ENCODE assay signal across 8 mouse cellular contexts in the genomic region with DNA sequence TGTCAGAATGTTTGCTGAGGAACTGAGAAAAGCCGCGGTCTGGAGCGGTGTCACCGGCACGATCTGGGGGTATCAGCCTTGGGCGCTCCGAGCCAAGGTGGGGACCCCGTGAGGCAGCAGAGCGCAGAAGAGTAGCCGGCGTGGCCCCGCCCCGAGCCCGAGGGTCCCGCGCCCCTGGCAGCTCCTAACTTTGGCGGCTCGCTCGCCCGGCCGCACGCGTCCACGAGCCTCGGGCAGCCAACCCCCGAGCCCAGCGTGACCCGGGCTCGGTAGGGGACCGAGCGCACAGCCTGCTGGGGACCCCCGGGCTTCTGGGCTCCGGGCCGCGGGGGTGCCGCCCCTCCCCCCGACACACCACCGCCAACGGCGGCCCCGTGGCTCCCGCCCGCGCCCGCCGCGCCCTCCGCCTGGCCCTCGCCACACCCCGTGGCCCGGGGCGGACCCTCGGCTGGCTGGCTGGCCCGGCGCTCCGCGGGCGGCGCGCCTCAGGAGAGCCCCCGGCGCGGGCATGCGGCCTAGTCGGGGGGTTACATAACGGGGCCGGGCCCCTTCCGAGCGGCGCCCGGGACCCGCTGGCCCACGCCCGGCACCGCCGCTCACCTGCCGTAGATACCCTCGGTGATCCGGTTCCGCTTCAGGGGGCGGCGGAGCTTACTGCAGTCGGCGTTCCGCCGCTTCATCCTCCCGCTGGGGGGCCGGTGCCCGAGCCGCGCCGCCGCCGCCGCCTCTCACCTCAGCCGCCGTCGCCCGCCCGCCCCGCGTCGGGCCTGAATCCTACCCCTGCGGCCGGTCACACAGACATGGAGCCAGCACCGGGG. TPM values are rescaled to one million over a fixed set of nuclear protein-coding genes. Genes with fewer than 3 reads are reported as not detected.
DNase-seq lines count a peak whose midpoint lies in the region; ATAC-seq and TF ChIP-seq lines count a peak whose summit lies in the region.

No protein-coding gene starts in this region.

- TF ChIP-seq EP300 in MEL (IDR thresholded peaks at IDR 0.05; ENCODE audit: low read depth in 1 of 2, low read length in 2 of 2) = no peak
- TF ChIP-seq EP300 in stomach, postnatal 0 days (optimal IDR thresholded peaks at IDR 0.05) = no peak

- H3K4me3 ChIP-seq in gastrocnemius, adult 2 months = peak overlapping the region; percentile 99
- H3K4me3 ChIP-seq in MEL (ENCODE audit: control insufficient read depth in 1 of 2, insufficient read depth in 1 of 2, low read depth in 2 of 2, low read length in 2 of 2) (peak overlapping the region; percentile 81 to 86), myocyte (peak overlapping the region; percentile 37)
- H3K4me3 ChIP-seq in embryonic facial prominence, embryonic 14.5 days (ENCODE audit: low read depth, low read length) = peak overlapping the region; percentile 95
- peak overlapping the region; percentile 98 for H3K4me3 ChIP-seq in hindbrain, embryonic 11.5 days (ENCODE audit: low read depth, low read length)
- peak overlapping the region; percentile 91 for H3K4me3 ChIP-seq in liver, embryonic 11.5 days (ENCODE audit: low read depth, low read length)
- H3K4me3 ChIP-seq in stomach, postnatal 0 days (ENCODE audit: low read depth, low read length) = peak overlapping the region; percentile 96

- peak overlapping the region; percentile 78 for H3ac ChIP-seq in myocyte (ENCODE audit: control insufficient read depth, insufficient read length)

- H3K27ac ChIP-seq in gastrocnemius, adult 2 months = peak overlapping the region; percentile 100
- peak overlapping the region; percentile 68 for H3K27ac ChIP-seq in MEL (ENCODE audit: control insufficient read depth, low read depth, low read length)
- H3K27ac ChIP-seq in embryonic facial prominence, embryonic 14.5 days (replicated peaks; ENCODE audit: low read depth, low read length) = peak overlapping the region; percentile 87
- H3K27ac ChIP-seq in hindbrain, embryonic 11.5 days (ENCODE audit: low read depth, low read length) = peak overlapping the region; percentile 90
- peak overlapping the region; percentile 95 for H3K27ac ChIP-seq in liver, embryonic 11.5 days (ENCODE audit: low read depth, low read length)
- H3K27ac ChIP-seq in stomach, postnatal 0 days (replicated peaks) = peak overlapping the region; percentile 98

- peak overlapping the region; percentile 97 for H3K9ac ChIP-seq in MEL (ENCODE audit: control insufficient read depth, low read depth, low read length, poor library complexity, severe bottlenecking)
- peak overlapping the region; percentile 96 for H3K9ac ChIP-seq in embryonic facial prominence, embryonic 14.5 days (ENCODE audit: low read depth, low read length)
- peak overlapping the region; percentile 98 for H3K9ac ChIP-seq in hindbrain, embryonic 11.5 days (ENCODE audit: low read depth, low read length)
- H3K9ac ChIP-seq in liver, embryonic 11.5 days (ENCODE audit: low read depth, low read length) = peak overlapping the region; percentile 98
- peak overlapping the region; percentile 91 for H3K9ac ChIP-seq in stomach, postnatal 0 days (ENCODE audit: low read length)

- peak overlapping the region; percentile 86 for H3K4me2 ChIP-seq in embryonic facial prominence, embryonic 14.5 days (ENCODE audit: low read depth, low read length)
- H3K4me2 ChIP-seq in hindbrain, embryonic 11.5 days (replicated peaks; ENCODE audit: low read depth, low read length) = peak overlapping the region; percentile 72
- peak overlapping the region; percentile 91 for H3K4me2 ChIP-seq in liver, embryonic 11.5 days
- H3K4me2 ChIP-seq in myocyte (ENCODE audit: low read depth) = peak overlapping the region; percentile 81
- peak overlapping the region; percentile 95 for H3K4me2 ChIP-seq in stomach, postnatal 0 days (replicated peaks; ENCODE audit: low read depth)

- H3K9me3 ChIP-seq in MEL (replicated peaks; ENCODE audit: insufficient read depth, low read length) = no peaks in the 10 kb centered on the region
- H3K9me3 ChIP-seq in embryonic facial prominence, embryonic 14.5 days (ENCODE audit: control insufficient read depth, low read length) = no peaks in the 10 kb centered on the region
- H3K9me3 ChIP-seq in hindbrain, embryonic 11.5 days (ENCODE audit: control insufficient read depth, low read length) = no peaks in the 10 kb centered on the region
- H3K9me3 ChIP-seq in liver, embryonic 11.5 days (ENCODE audit: control insufficient read depth, low read length) = no peaks in the 10 kb centered on the region
- H3K9me3 ChIP-seq in stomach, postnatal 0 days (ENCODE audit: control insufficient read depth, low read length) = no peaks in the 10 kb centered on the region

- peak; percentile 80 for DNase-seq in gastrocnemius, adult 2 months
- DNase-seq in gastrocnemius, adult 18-20 months (ENCODE audit: low spot score) = no peak
- DNase-seq in MEL (ENCODE audit: low read depth, low spot score) = peak; percentile 50
- DNase-seq in embryonic facial prominence, embryonic 14.5 days (ENCODE audit: low spot score) = no peak
- peak; percentile 64 for DNase-seq in hindbrain, embryonic 11.5 days (ENCODE audit: low spot score)
- DNase-seq in liver, embryonic 11.5 days (ENCODE audit: low spot score) = peak; percentile 55
- DNase-seq in stomach, postnatal 0 days (ENCODE audit: low spot score) = peak; percentile 66

- H3K36me3 ChIP-seq in MEL (ENCODE audit: control insufficient read depth in 1 of 2, insufficient read depth in 2 of 2, low read length in 2 of 2) = peaks cover 0 to 19% of the 10 kb centered on the region in 2 experiments; a peak in 2 of 4 replicates
- no peaks in the 10 kb centered on the region for H3K36me3 ChIP-seq in embryonic facial prominence, embryonic 14.5 days (ENCODE audit: control insufficient read depth, insufficient read depth, low read length)
- H3K36me3 ChIP-seq in hindbrain, embryonic 11.5 days (ENCODE audit: control insufficient read depth, insufficient read depth, low read length) = no peaks in the 10 kb centered on the region
- H3K36me3 ChIP-seq in liver, embryonic 11.5 days (ENCODE audit: control insufficient read depth, insufficient read depth, low read length) = no peaks in the 10 kb centered on the region
- no peaks in the 10 kb centered on the region for H3K36me3 ChIP-seq in myocyte (ENCODE audit: control insufficient read depth, insufficient read depth)
- H3K36me3 ChIP-seq in stomach, postnatal 0 days (ENCODE audit: control insufficient read depth, insufficient read depth, low read length) = no peaks in the 10 kb centered on the region

- no peak for TF ChIP-seq RAD21 in MEL (IDR thresholded peaks at IDR 0.05; ENCODE audit: low read depth, low read length)

- peaks cover 42% of the 10 kb centered on the region for H3K79me2 ChIP-seq in MEL (ENCODE audit: control insufficient read depth, insufficient read depth, low read length, poor library complexity)
- peaks cover 40% of the 10 kb centered on the region for H3K79me2 ChIP-seq in myocyte (ENCODE audit: control insufficient read depth, insufficient read depth)

- no peaks in the 10 kb centered on the region for H3K27me3 ChIP-seq in MEL (ENCODE audit: control insufficient read depth in 1 of 2, insufficient read depth in 2 of 2, low read length in 2 of 2)
- no peaks in the 10 kb centered on the region for H3K27me3 ChIP-seq in embryonic facial prominence, embryonic 14.5 days (replicated peaks; ENCODE audit: control insufficient read depth, insufficient read depth, low read length)
- H3K27me3 ChIP-seq in hindbrain, embryonic 11.5 days (ENCODE audit: control insufficient read depth, insufficient read depth, low read length) = 0 out of 2 replicates have a peak, but pooled peaks cover 5% of the 10 kb centered on the region
- H3K27me3 ChIP-seq in liver, embryonic 11.5 days (replicated peaks; ENCODE audit: control insufficient read depth, insufficient read depth, low read length) = peaks cover 4% of the 10 kb centered on the region; the same call in 1 of the 2 replicates
- no peaks in the 10 kb centered on the region for H3K27me3 ChIP-seq in myocyte (ENCODE audit: control insufficient read depth, insufficient read depth, insufficient read length)
- H3K27me3 ChIP-seq in stomach, postnatal 0 days (ENCODE audit: control insufficient read depth, insufficient read depth, low read length) = no peaks in the 10 kb centered on the region

- TF ChIP-seq CTCF in gastrocnemius, adult 2 months (IDR thresholded peaks at IDR 0.05) = peak; percentile 6; the same call in 1 of the 2 replicates
- no peak for TF ChIP-seq CTCF in MEL (IDR thresholded peaks at IDR 0.05 in 2 of 3, conservative IDR thresholded peaks at IDR 0.05 in 1 of 3; ENCODE audit: control insufficient read depth in 1 of 3, insufficient read depth in 1 of 3, low read depth in 2 of 3, low read length in 3 of 3, poor library complexity in 1 of 3, severe bottlenecking in 1 of 3)
- TF ChIP-seq CTCF in stomach, postnatal 0 days (IDR thresholded peaks at IDR 0.05; ENCODE audit: low read depth) = no peak

- peak; percentile 7; the same call in 1 of the 2 replicates for ATAC-seq in embryonic facial prominence, embryonic 14.5 days (ENCODE audit: low read depth)
- ATAC-seq in hindbrain, embryonic 11.5 days (ENCODE audit: low FRiP score) = peak; percentile 43
- ATAC-seq in liver, embryonic 11.5 days (replicated peaks; ENCODE audit: low FRiP score) = peak; percentile 58
- ATAC-seq in stomach, postnatal 0 days (ENCODE audit: low FRiP score, low TSS enrichment) = peak; percentile 38

- under 1% methylated on average over 22 of the region's 106 CpGs for WGBS in embryonic facial prominence, embryonic 14.5 days
- WGBS in hindbrain, embryonic 11.5 days = under 1% methylated on average over 62 of the region's 106 CpGs
- under 1% methylated on average over 62 of the region's 106 CpGs for WGBS in liver, embryonic 11.5 days
- under 1% methylated on average over 57 of the region's 106 CpGs for WGBS in stomach, postnatal 0 days

- TF ChIP-seq POLR2A in MEL (IDR thresholded peaks at IDR 0.05; ENCODE audit: control insufficient read depth in 1 of 2, insufficient read depth in 1 of 2, low read depth in 1 of 2, low read length in 2 of 2, poor library complexity in 1 of 2) = 0 out of 4 replicates have a peak, but pooled peaks of 1 of the 2 experiments have one; percentile 10
- TF ChIP-seq POLR2A in myocyte (IDR thresholded peaks at IDR 0.05; ENCODE audit: insufficient read length, low read depth) = no peak

- H3K4me1 ChIP-seq in MEL (ENCODE audit: control insufficient read depth in 1 of 2, insufficient read depth in 2 of 2, low read length in 2 of 2) = peaks cover 3 to 30% of the 10 kb centered on the region in 2 experiments; a peak in 3 of 4 replicates
- H3K4me1 ChIP-seq in embryonic facial prominence, embryonic 14.5 days (ENCODE audit: control insufficient read depth, insufficient read depth, low read length) = peaks cover 13% of the 10 kb centered on the region; the same call in 1 of the 2 replicates
- H3K4me1 ChIP-seq in hindbrain, embryonic 11.5 days (replicated peaks; ENCODE audit: control insufficient read depth, insufficient read depth, low read length) = no peaks in the 10 kb centered on the region
- peaks cover 27% of the 10 kb centered on the region for H3K4me1 ChIP-seq in liver, embryonic 11.5 days (replicated peaks; ENCODE audit: control insufficient read depth, insufficient read depth, low read length)
- no peaks in the 10 kb centered on the region for H3K4me1 ChIP-seq in stomach, postnatal 0 days (replicated peaks; ENCODE audit: control insufficient read depth, insufficient read depth)

- intact Hi-C loops in gastrocnemius, adult 2 months (cut with DNase I) = loop anchor here (5.0 kb wide), 1 partner anchor 605 kb away; the partner anchor contains the start of genes Gm30191 and Zfp593

RNA-seq across cellular contexts. Expression of gene Maco1, which starts 0.5 kb away (rescaled TPM):
- 10 to 100 TPM; 15.1 to 20.4 TPM for total RNA-seq in gastrocnemius, adult 2 months (2021)
- total RNA-seq in gastrocnemius, adult 18-20 months (2021) = 10 to 100 TPM; 14.7 to 17.0 TPM
- 22.2 and 25.6 TPM in 2 replicates for total RNA-seq in MEL (2012; rRNA removed)
- polyA plus RNA-seq in MEL (2012; ENCODE audit: insufficient read depth in 1 of 2, insufficient read length in 2 of 2, low read depth in 1 of 2, low replicate concordance in 2 of 2, missing spikeins in 1 of 2) (10 to 100 TPM in 1 of 2 experiments, not detected in 1; 35.9 TPM), myocyte (2012; fragmentation: generic; extraction: Trizol) (19.6 TPM)
- 37.1 and 41.1 TPM in 2 replicates for polyA plus RNA-seq in embryonic facial prominence, embryonic 14.5 days (2014; fragmentation: Nextera tagmentation; extraction: Ambion mirVana)
- polyA plus RNA-seq in hindbrain, embryonic 11.5 days (2014; fragmentation: Nextera tagmentation; extraction: Ambion mirVana) = 59.0 and 73.1 TPM in 2 replicates
- polyA plus RNA-seq in liver, embryonic 11.5 days (2014; fragmentation: Nextera tagmentation; extraction: Ambion mirVana) = 26.3 and 28.3 TPM in 2 replicates
- polyA plus RNA-seq in stomach, postnatal 0 days (2015; fragmentation: Nextera tagmentation; extraction: Ambion mirVana) = 20.8 and 24.1 TPM in 2 replicates

RNA-seq across cellular contexts. Expression of gene Rhd, which starts 11.7 kb away (rescaled TPM):
- total RNA-seq in gastrocnemius, adult 2 months (2021) = not detected
- total RNA-seq in gastrocnemius, adult 18-20 months (2021) = not detected
- 64.8 and 176 TPM in 2 replicates for total RNA-seq in MEL (2012; rRNA removed)
- 10 to 100 TPM in 1 of 2 experiments, not detected in 1; 49.9 TPM for polyA plus RNA-seq in MEL (2012; ENCODE audit: insufficient read depth in 1 of 2, insufficient read length in 2 of 2, low read depth in 1 of 2, low replicate concordance in 2 of 2, missing spikeins in 1 of 2)
- polyA plus RNA-seq in embryonic facial prominence, embryonic 14.5 days (2014; fragmentation: Nextera tagmentation; extraction: Ambion mirVana) = 3.0 and 4.3 TPM in 2 replicates
- polyA plus RNA-seq in hindbrain, embryonic 11.5 days (2014; fragmentation: Nextera tagmentation; extraction: Ambion mirVana) = 15.1 and 19.4 TPM in 2 replicates
- 213 and 235 TPM in 2 replicates for polyA plus RNA-seq in liver, embryonic 11.5 days (2014; fragmentation: Nextera tagmentation; extraction: Ambion mirVana)
- 0.98 TPM for polyA plus RNA-seq in myocyte (2012; fragmentation: generic; extraction: Trizol)
- 0.47 TPM in 2 replicates for polyA plus RNA-seq in stomach, postnatal 0 days (2015; fragmentation: Nextera tagmentation; extraction: Ambion mirVana)

Comparison
In these comparisons a context has a peak if more than half of its experiments do, and no peak if none do; other contexts are left out.
1. DNase-seq: peak in gastrocnemius, adult 2 months (single experiment), MEL (single experiment), hindbrain, embryonic 11.5 days (single experiment), liver, embryonic 11.5 days (single experiment) and stomach, postnatal 0 days (single experiment); none in gastrocnemius, adult 18-20 months (single experiment) and embryonic facial prominence, embryonic 14.5 days (single experiment).
2. H3K4me3 ChIP-seq: peak in every context shown above with its lines; median percentile 99 in gastrocnemius, adult 2 months; 98 in hindbrain, embryonic 11.5 days; 96 in stomach, postnatal 0 days; 95 in embryonic facial prominence, embryonic 14.5 days; 91 in liver, embryonic 11.5 days; 84 in MEL; 37 in myocyte.
3. ATAC-seq: peak in every context shown above with its lines; median percentile 58 in liver, embryonic 11.5 days; 43 in hindbrain, embryonic 11.5 days; 38 in stomach, postnatal 0 days; 7 in embryonic facial prominence, embryonic 14.5 days.
4. Peak in every context shown above with its lines, with median percentiles within 50 percentile points of each other: H3K27ac ChIP-seq, H3K9ac ChIP-seq and H3K4me2 ChIP-seq.